Mouse (Mus musculus): ENCODE measurements around the gene Trpc4.

- TF ChIP-seq EP300 (IDR thresholded peaks at IDR 0.05; ENCODE audit: insufficient read depth, low read depth, low read length) (no peak), CTCF (IDR thresholded peaks at IDR 0.05; ENCODE audit: low read depth, low read length) (no peak), POLR2A (IDR thresholded peaks at IDR 0.05; ENCODE audit: insufficient read depth, low read length) (no peak)
Measured at GRCm38 (mm10) chr3:54228463-54228862, 72.6 kb downstream of the Trpc4 start.
